Mouse (Mus musculus) liver, adult 2 months (tissue): ENCODE results near the gene Defb22.

ENCODE experiments used
- CTCF ChIP-seq: fragments of 200-500 bp; IDR thresholded peaks from 2 replicates; pipeline ENCODE4 v1.5.1; 2011; ENCODE audit warnings: low read depth, low read length, control low read depth
- POLR2A ChIP-seq: fragments of 200-500 bp; IDR thresholded peaks from 2 replicates; pipeline ENCODE4 v1.6.1; 2011; ENCODE audit warnings: low read length, control low read depth; ENCODE audit not compliant: insufficient read depth; ENCODE audit errors: extremely low read depth

DNA sequence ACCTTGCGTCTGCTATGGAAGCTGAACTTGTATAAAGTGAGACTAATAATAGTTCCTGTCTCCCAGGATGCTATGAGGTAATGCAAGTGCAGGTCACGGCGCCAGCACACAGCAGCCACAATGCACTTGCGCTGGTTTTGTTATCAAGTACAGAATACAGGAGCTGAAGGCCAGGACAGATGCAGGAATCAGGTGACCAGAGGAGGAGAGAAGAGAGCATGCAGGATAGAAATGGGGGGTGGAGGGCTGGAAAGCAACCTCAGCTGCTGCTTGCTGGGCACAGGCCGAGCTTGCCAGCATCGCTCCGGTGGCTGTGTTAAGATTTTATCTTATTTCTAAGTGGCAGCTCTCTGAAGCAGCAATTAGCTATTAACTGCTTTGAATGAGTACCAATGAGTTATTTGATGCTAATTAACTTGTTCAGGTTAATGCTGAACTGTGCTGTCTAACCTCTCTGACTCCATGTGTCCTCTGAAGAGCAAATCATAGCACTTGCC, 53.5 kb downstream of the Defb22 start:
- TF ChIP-seq CTCF (no peak), POLR2A (no peak)
